Mouse (Mus musculus): ENCODE results near the gene Sash3. TPM values are rescaled to one million over a fixed set of nuclear protein-coding genes. Genes with fewer than 3 reads are reported as not detected.
A peak's percentile ranks its signal among the peaks of the same experiment; 100 is the strongest.

The Sash3 gene
- polyA plus RNA-seq, 3 experiments from 2014 or later = 303 to 376 (median 360) TPM

DNA sequence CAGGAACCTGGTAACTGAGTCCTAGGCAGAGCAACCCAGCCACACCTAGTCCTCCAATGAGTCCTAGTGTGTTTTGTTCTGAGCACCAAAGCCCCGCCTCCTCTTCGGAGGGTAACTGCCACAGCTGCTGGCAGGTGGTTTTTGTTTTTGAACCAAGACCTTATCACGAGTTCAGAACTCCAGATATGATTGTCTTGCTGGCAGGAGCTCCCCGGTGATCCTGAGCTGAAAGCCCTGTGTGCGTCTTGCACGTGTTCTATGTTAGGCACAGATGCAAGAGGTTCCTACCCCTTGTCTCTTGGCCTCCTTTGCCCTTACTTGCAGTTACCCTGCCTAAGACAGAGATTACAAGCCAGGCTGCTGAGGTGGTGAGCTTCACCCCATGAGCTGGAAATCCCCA is 4.8 kb upstream of the Sash3 start:
- ATAC-seq = peak; percentile 38

DNA sequence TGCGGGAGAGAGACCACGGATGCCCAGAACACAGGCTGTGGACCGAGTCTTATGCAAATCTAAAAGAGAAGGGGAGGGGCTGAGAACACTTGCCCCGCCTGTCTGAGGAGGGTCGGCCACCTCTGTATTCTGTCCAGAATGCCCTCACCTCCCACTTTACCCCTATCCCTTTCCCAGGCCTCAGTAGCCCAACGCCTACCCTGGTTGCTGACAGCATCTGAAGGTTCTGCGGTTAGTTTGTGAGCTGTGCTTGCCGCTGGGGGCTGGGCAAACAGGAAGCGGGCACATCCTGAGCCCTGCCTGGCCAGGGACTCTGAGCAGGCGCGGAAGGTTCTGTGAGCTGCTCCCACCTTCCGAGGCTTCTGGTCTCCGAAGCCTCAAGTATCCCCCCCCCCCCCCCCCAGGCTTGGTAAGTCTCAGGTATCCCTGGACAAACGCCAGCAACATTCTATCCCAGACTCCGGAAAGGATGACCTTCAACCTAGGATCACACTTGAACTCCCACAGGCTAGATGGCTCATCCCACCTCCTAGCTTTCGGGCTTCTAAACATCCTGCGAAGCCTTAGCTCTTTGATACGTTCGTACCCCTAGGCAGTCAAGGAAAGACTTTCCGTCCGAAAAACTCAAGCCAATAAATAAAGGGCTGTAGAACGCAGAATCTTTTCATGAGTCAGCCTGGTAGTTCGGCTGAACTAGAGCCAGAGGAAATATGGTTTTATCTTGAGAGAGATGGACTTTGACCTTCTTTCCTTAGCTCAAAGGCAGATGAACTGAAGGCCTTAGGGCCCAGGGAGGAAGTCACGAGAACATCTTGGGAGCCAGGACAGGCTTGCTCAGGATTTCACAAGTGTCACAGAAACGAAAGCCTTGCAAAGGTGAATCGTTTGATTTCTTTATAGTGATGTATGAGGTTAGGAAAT is 2.6 kb upstream of the Sash3 start:
- ATAC-seq = peak; percentile 42

DNA sequence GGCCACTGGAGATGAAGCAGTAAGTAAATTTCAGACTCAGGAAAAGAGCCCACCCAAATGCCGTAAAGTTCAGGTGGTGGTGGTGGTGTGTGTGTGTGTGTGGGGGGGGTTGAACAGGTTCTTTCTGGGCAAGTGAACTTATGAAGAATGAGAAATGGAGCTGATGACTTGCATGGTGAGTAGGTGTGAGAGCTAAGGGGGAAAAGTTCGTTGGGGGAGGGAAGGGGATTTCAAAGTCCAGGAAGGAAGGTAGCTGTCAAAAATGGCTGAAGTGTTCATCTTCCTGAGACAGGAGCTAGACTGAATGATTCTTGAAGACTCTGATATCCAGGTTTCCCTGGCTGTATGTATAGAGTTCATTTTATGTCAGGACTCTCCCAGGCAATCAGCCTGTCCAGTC is 990 bp downstream of the Sash3 start:
- ATAC-seq = no peak

DNA sequence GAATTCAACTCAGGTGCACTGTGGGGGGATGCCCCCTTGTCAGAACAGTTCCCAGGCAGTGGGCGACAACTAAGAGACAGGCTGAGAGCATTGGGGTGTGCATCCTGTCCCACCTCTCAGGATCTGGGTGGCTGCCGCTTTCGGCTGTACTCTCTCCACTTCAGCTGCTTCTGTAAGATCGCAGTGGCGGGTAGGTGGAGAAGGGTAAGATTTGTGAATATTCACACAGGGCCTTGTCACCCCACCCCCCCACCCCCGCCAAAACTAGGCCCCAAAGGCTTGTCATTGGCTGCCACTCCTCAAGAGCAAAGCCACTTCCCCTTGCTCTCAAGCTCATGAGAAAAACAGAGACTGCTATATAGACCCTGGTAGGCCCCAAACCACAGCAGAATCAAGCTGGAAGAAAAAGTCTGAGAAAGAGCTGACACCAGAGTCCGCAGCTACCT is 1.5 kb downstream of the Sash3 start:
- ATAC-seq = peak; percentile 71

DNA sequence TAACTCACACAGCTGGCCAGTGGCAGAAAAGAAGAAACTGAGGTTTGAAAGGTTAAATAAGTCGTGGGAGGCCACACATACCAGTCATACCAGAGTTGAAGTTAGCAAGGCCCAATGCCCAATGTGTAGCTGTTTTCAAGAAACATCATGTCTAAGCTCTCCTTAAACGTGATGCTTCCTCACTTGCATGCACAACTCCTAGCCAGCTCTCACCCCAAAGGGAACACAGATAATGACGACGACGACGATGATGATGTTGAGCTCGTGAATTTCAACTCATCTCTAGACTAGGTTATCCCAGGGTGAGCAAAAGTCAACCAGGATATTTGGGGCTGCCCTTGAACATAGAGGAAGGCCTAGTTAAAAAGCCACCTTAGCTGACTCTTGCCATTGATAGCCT is 5.9 kb downstream of the Sash3 start:
- no peak for ATAC-seq

DNA sequence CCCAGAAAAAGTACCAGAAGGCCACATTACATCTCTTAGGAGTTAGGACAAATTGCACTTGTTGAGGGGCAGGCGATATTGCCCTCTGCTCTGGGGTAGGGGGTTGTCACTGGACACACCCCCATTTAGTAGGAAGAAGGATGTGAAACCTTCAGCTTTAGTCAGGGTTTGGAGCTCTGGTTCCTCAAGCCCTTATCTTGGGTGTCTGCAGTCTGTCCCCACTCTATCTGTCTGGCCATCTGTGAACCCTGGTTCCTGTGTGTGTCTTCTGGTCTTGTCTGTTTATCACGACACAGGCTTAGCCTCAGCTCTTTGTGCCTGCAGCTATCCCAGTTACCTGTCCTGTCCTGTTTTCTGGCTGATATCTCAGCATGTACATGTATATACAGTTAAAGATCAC is 7.2 kb downstream of the Sash3 start:
- ATAC-seq = no peak

DNA sequence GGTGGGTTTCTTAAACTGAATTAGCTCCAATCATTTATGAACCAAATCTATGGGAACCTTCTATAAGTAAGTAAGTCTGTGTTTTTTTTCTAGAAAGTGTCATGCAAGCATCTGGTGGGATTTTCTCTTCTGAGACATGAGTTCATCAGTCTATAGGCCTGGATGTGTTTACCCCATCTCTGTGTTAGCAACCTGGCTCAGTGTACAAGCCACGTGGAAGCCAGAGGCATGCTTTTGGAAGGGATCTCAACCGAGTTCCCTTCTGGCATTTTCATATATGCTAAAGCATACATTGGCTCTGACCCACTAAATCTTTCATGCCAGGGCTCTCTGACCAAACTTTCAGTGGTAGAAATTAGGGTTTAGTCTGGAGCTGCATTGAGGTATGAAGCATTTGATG is 7.7 kb downstream of the Sash3 start:
- ATAC-seq = no peak

DNA sequence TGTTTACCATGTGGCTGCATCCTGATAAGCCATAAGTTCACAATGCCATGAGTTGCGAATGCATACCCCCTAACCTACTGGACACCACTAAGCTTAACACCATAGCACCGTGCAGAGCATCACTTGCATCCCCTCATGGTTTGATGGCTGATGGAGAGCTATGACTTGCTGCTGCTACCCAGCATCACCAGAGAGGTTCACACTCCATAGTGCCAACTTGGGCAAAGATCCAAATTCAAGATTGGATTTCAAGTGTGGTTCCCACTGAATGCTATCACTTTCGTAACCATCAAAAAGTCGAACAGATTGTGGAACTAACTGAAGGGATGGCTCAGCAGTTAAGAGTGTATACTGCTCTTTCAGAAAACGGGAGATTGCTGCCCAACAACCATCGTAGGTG is 9.3 kb downstream of the Sash3 start:
- no peak for ATAC-seq

DNA sequence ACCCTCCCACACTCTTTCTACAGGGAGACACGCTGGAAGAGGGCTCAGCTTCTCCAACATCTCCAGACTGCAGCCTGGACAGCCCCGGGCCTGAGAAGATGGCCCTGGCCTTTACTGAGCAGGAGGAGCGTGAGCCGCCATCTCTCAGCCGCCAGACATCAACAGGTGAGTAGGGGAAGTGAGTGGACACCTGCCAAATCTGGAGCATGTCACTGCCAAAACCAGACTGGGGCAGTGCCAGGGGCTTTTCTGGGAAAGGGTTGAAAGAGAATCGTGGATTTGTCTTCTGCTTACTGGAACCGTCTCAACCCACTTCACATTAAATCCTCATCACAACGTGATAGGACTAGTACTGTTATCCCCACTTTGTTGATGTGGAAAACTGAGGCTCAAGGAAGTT is 11.2 kb downstream of the Sash3 start:
- ATAC-seq = no peak

DNA sequence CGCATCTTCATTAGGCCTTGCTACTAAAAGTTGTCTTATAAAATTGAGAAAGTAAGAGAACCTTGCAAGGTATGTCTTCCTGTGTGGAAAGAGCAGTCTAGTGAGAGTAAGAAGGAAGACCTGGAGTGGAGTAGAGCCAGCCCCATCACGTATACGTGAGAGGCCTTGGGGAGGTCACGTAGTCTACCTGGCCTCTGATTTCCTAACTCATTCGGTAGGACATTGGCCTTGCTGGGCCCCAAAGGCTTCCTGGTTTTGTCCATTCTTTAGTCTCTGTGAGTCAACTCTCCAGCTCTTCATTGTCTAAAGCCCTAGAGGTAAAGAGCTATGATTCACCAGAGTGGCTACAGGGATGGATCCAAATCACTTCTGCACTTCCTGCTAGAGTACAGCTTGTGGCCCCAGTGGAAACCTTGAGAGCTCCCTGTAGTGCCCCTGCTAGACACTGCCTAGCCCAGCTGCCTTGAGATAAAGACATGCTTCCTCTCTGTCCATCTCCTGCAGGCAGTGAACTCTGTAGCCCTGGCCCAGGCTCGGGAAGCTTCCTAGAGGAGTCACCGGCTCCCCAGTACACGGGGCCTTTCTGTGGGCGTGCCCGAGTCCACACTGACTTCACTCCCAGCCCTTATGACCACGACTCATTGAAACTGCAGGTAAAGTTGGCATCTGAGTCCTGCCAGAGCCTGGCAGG is 12.1 kb downstream of the Sash3 start:
- no peak for ATAC-seq

DNA sequence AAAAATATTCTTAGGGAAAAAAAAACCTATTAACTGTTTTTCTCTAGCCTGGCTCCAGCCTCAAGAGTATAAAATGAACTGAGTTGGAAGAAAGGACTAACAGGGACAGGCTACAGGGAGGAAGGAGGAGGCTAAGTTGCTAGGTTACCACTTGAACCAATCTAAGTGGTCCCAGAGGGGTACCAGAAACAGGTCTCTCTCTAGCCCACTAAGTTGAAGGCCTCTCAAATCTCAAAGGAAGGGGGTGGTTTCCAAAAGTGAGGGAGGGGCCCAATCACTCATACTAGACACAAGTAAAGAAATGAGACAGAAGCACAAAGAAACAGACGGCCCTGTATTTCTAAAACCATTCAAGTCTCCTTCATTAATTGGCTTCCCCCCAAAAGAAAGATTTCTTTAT is 23.7 kb downstream of the Sash3 start:
- ATAC-seq = no peak

DNA sequence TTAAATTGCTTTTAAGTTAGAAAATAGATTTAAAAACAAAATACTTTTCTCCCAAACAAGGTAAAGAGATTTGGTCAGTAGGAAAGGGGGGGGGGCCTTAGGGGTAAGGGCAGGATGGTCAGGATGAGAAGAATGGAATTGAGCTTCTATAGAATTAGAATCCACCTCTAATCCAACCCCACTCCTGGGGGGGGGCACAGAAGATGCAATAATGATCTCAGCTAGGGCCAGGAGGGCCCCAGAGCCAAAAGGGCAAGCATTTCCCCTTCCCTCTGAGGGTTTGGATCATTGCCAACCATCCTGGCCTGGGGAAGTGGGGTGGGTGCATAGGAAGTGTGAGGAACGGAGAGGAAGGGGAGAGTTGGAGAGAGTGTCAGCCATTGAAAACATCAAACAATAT is 24.1 kb downstream of the Sash3 start:
- ATAC-seq = no peak

DNA sequence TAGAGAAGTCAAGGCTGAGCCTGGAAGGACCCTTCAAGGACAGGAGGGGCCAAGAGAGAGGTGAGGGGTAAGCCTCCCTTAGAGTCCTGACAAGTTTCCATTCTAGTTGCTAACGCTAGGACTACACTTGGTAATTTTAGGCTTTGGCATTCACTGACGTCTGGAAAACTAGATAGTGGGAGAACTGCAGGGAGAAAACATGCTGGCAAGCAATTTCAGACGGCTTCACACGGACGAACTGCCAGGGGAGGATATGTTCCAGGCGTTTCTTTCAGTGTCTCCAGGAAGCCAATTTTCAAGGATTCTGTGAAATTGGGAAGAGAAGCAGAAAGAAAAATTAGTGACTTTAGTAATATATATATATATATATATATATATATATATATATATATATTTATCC is 35.6 kb downstream of the Sash3 start:
- ATAC-seq = no peak

DNA sequence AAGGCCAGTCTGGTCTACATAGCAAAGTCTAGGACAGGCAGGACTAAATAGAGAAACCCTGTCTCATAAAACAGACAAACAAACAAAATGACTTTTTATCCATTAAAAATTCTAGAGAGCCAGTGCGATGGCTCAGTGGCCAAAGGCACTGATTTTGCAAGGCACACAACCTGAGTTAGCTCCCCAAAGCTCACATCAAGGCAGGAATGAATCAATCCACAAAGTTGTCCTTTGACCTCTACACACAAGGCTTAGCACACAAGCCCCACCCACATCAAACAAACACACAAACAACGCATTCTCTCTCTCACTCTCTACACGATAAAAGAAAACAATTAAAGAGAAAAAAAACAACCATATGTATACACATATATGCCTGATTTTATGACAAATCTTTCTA is 38.5 kb downstream of the Sash3 start:
- no peak for ATAC-seq

DNA sequence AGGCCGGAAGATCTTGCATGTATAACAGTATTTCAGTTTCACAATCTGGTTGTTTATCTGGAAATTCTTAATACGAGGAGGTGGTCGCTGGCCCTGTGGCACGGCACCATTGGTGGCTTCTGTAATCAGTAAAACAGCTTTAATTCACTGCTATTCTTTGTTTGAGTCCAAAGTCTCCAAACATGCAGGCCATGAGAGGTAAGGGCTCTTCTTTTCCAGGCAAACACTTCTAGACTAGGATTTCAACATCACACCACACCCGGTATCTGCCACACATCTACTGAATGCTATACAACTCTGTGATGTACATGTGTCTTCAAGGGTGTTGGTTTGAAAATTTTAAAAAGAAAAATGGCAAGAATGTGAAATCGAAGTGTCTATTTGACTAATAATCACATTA is 45.0 kb downstream of the Sash3 start:
- no peak for ATAC-seq

DNA sequence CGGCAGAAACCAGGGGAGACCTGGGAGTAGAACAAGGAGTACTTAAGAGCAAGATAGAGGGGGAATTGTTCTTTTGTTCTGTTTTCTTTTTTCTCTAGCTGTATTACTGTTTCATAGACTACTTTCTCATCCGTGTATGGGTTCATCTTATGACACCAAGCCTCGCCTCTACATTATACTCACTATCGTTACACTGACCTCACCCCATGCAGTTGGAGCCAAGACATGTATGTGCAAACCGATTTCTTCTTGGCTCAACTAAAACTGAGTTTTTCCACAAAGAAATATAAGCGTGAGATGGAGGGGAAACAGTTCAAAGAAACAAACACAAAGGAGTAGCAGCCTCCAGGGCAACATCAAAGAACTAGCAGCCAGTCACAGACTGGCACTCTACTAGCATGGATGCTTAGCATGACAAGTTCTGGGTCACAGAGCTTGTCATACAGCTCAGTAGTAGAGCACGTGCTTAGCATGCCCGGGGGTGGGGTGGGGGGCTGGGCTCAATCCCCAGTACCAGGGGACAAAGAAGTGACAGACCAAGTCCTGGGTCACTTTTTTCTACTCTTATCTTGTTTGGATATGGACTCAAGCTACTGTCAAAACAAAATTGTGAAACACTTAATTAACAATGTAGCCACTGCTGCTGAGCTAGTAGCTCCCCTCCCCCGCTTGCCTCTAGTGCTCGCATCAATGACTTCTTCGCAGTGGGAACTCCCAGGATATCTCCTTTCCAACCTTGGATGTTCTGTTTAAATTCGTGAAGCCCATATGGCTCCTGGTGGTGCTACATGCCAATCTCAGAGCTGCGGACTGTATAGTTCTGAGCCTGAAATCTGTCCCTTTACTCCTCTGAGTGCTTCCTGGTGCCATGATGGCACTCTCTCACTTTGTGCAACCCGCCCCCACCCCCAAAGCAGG is 47.3 kb downstream of the Sash3 start:
- ATAC-seq = no peak

DNA sequence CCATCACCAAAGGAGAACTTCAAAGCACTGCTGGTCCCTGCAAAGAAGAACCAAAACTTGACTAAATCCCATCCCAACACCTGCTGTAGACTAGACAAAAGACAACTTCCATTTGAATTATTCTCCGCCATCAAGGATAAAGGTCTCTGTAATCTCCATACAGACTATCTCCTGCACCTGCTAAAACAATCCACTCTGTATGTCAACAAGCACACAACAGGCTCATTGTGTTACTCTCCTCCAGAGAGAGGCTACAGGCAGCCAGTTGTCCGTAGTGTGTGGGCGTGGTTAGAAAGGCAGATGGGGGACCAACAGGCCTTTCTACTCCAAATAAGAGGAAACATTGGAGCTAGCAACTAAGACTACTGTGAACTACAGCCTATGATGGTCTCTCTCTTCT is 51.6 kb downstream of the Sash3 start:
- no peak for ATAC-seq

DNA sequence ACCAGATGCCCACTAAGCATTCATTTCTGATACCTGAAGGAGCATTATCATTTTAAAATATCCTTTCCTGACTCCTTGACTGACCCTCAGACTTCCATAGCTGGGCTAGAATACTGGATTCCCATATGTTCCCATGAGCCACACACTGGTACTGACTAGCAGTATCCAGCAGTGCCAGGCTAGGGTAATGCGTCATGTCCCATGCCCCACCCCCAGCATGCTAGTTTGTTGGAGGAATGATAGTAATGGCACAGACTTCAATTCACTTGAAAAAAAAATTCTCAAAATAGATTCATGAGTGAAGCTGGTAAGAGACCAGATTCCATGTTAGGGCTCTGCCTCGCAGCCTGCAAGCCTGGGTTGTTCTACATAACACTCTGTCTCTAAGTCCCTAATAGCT is 52.8 kb downstream of the Sash3 start:
- no peak for ATAC-seq

DNA sequence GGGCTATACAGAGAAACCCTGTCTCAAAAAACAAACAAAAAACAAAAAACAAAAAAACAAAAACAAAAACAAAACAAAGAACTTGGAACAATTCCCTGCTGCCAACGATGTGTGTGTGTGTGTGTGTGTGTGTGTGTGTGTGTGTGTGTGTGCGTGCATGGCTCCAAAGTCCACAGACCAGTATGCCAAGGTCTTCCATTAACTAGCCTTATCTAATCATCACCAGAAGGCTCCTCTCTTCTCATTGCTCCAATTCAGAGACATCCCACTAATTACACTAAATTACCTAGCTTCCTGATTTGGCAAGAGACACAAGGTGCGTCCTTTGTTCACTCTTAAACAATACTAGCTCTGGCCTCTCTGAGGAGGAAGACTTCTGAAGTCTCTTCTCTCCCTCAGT is 54.5 kb downstream of the Sash3 start:
- no peak for ATAC-seq

DNA sequence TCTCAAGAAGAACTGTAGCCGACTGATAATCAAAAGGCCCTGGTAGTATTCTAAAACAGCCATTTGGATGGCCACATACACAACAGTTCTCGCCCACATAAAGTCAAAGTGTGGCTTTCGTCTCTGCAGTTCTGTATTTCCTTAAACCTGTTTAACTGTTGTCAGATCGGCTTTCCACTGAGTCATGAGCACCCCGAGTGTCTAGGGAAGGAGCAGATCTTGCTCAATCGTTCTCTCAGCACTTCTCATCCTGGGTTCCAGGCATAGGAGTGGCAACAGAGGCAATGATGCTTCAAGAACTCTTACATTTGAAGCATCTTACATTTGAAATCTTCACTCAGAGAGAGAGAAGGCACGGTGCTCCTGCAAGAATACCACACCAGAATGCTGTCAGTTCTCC is 55.7 kb downstream of the Sash3 start:
- ATAC-seq = no peak

DNA sequence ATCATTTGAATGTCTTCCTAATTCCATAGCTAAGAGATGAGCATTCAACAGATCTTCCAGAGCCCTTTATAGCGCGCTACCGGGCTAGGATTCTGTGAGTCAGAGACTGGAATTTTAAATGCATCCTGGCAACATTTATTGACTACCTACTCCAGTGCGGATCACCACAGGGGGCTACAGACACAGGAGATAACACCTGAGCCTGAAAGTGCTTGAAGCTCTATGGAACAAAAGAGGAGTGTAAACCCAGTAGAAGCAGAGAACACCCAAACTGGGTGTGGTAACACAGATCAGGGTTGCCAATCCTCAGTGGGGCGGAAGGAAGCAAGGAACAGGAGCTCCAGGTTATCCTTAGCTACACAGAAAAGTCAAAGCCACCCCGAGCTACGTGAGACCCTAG is 56.2 kb downstream of the Sash3 start:
- no peak for ATAC-seq

DNA sequence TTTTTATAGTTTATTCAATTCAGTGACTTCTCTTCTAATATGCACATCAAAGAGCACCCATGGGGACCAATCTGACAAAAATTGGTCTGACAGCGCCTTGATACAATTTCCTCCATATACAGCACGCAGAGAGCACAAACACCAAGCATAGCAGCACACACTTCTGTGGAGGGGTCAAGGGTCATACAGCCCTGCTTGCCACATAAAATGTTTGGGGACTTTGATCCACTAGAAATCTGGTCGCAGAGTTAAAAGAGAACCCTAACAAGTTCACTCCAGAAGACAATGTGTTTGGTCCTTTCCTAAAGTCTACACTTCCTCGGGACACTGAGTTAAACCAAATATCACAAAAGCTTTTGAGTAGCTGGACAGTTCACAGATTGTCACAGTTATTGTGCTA is 56.8 kb downstream of the Sash3 start:
- no peak for ATAC-seq

DNA sequence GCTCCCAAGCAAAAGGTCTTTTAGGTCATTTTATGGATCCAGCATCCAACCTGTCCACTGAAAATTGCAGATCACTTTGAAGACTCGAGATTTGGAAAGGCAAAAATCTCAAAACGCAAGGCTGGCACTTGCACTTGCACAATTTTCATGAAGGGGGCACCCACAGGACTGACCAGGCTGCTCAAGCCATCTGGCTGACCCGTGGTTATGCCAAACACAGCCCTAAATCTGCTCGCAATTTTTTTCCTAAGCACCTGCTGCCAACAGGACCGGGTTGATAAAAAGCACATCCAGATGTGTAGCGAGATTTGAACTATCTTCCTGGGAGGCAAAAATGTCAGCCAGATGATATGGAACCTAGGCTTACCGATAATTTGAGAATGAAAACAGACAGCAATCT is 57.5 kb downstream of the Sash3 start:
- no peak for ATAC-seq

Data from inflammation-experienced regulatory T-cells, adult 6 months (primary cell).